Mouse (Mus musculus) heart, adult 8-10 months (tissue): ENCODE data around the gene Fggy. TPM values are rescaled to one million over a fixed set of nuclear protein-coding genes. Genes with fewer than 3 reads are reported as not detected.
A peak's percentile ranks its signal among the peaks of the same experiment; 100 is the strongest.

Source experiments
- DNase-seq: peaks from one replicate; pipeline ENCODE4 v3.0.0; 2022; ENCODE audit warnings: low spot score
- total RNA-seq, 4 experiments: library from RNA; stranded (reverse); gene quantifications; 2 replicates each; pipeline ENCODE4 v1.2.4; 2022

The Fggy gene
- total RNA-seq, 4 experiments from 2014 or later = 8.2 to 12.0 (median 9.5) TPM

- DNase-seq = no peak
These were observed 107.0 kb downstream of the Fggy start for GRCm38 (mm10) chr4:95664327-95664726.

- no peak for DNase-seq
These were observed 109.1 kb downstream of the Fggy start for GRCm38 (mm10) chr4:95666284-95666889.

DNA sequence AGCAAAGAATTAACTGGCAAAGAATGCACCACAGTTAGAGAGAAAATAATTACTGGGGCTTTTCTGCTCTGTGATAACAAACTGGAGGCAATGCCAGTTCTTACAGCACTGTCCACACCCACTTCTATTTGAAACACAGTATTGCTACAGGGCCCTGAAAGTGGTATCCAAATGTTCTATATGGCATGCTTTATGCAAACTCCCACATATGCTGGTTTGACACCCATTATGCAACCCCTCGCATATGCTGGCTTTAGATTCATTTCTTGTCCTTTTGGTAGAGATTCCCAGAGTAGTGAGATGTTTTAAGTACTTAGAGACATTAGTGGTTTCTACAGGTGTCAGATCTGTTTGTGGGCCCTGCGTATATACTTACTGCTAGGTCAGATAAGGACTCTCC lies 109.6 kb downstream of the Fggy start:
- DNase-seq = no peak

DNA sequence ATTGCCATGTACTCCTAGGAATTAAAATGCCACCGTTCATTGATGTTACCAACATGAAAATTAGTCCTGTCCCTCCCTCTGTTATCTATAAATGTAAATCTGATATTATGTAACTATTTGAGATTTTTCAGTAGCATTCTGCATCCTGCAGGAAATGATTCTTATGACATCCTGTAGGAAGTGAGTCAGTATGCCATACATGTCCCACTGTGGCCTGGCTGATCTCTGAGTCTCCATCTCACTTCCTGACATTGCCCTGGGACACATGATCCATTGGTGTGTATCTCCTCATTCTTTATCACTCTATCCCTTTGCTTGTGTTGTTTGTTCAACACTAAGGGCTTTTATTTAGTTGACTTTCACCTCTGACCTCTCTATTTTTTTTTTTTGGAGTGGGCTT lies 110.3 kb downstream of the Fggy start:
- DNase-seq = no peak

- DNase-seq = no peak
These were observed 111.2 kb downstream of the Fggy start for GRCm38 (mm10) chr4:95668543-95668942.

- DNase-seq = no peak
These were observed 112.0 kb downstream of the Fggy start for GRCm38 (mm10) chr4:95669336-95669735.

DNA sequence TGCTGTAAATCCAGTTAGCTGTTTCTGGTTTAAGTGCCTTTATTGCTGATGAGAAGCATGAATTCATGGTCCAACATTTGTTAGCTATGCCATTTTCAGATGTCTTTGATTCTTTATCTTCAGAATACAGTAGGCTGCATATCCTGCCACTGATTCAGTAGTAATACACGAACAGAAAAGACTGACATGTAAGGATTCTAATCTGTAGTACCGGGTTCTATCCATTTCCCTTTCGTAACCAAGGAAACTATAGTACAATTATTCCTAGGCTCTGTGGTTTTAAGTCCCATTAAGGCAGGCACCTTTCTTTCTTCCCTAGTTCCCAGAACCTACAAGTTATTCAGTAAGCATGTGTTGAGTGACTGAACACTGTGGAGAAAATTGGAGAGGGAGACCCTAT lies 113.3 kb downstream of the Fggy start:
- DNase-seq = no peak

GRCm38 (mm10) chr4:95672039-95672438 lies 114.7 kb downstream of the Fggy start:
- no peak for DNase-seq

DNA sequence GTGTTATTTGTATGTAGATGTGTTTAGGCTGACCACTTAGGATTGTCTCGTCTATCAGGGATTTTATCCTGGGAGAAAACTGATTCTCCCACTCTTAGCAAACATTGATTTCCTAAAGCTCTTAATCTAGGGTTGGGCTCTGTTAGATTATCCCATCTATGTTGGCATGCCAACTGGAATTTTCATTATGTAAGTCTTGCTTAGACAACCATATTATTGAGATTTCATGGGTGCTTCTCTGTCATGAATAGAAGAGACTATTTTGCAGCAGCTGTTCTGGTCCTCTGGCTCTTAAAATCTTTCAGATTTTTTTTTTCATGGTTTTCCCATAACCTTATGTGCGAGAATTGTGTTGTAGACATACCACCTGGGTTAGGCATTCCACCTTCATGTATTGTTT lies 119.1 kb downstream of the Fggy start:
- DNase-seq = no peak

- DNase-seq = no peak
These were observed 123.6 kb downstream of the Fggy start for GRCm38 (mm10) chr4:95680756-95681449.

GRCm38 (mm10) chr4:95684522-95685080 lies 127.3 kb downstream of the Fggy start:
- DNase-seq = no peak

DNA sequence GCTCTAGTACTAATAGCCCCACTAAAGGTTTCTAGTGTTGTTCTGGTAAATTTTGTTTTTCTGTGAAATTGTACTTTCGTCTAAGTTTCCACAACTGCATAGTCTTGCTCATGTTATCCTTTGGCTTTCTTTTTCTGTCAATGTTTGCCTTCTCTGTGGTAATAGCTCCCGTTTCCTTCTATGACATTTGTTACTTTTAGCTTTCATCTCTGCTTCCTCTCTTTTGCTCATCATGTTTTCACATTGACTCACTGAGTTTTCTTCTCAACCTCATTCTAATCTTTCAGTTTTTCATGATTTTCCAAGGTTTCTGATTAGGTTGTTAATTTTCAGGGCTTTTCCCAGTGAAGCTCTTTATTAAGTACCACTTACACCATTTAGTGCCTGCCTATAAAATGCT lies 129.5 kb downstream of the Fggy start:
- no peak for DNase-seq

- DNase-seq = peak; percentile 20
These were observed 130.0 kb downstream of the Fggy start for GRCm38 (mm10) chr4:95687350-95687749.

GRCm38 (mm10) chr4:95688159-95688558 lies 130.9 kb downstream of the Fggy start:
- DNase-seq = no peak

GRCm38 (mm10) chr4:95700366-95700765 lies 143.1 kb downstream of the Fggy start:
- no peak for DNase-seq

GRCm38 (mm10) chr4:95707941-95708897 lies 150.9 kb downstream of the Fggy start:
- DNase-seq = no peak

GRCm38 (mm10) chr4:95709750-95710149 lies 152.4 kb downstream of the Fggy start:
- no peak for DNase-seq

GRCm38 (mm10) chr4:95712802-95713201 lies 155.5 kb downstream of the Fggy start:
- DNase-seq = no peak

DNA sequence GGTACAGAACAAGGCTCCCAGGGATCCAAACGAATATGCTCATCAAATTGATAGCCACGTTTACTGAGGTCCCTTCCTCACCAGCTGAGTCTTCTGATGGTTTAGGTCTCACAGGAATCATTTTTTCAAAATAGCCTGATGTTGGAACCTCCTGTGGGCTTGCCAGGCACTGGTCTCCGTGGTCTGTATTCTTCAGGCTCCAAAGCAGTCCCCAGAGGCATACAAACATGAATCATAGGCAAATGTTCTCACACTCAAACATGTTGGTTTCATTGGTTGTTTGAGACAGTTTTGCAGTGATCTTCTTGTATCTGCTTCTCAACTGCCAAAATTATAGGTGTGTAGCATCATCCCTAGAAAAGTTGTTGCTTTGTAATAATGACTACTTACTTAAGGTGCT lies 156.0 kb downstream of the Fggy start:
- no peak for DNase-seq

DNA sequence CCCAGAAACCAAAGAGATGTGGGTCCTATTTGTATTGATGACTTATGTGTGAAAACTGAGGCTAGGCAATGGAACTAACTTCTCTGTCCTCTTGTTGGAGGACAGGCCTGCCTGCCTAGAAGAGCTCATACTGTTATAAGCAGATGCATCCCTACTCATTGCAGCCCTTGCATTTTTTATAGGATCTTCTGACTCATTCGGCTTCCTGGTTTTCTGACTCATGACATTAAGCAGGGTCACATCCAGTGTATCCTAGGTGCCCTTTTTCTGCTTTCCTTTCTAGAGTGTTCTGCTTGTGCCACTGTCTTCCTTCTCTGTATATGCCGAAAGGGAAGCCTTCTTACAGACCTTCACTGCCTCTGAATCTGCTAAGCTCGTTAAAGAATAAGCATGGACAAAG lies 158.8 kb downstream of the Fggy start:
- no peak for DNase-seq

DNA sequence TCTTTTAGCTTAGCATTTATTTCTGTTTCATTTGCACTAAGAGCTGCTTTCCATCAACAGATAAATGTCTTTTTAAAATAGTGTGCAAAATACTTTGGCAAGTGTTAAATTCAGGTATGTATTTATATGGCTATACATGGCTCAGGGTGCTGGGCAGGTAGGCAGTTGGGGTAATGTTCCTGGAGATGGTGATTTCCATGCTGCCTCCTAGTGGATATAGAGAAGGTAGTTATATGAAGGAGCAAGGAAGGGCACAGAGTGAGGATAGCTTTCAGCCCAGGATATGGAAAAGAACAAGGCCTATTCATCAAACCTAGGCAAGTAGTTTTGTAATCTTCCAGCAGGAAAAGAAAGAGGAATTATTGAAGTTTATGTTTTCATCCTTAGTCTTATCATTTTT lies 166.3 kb downstream of the Fggy start:
- no peak for DNase-seq

DNA sequence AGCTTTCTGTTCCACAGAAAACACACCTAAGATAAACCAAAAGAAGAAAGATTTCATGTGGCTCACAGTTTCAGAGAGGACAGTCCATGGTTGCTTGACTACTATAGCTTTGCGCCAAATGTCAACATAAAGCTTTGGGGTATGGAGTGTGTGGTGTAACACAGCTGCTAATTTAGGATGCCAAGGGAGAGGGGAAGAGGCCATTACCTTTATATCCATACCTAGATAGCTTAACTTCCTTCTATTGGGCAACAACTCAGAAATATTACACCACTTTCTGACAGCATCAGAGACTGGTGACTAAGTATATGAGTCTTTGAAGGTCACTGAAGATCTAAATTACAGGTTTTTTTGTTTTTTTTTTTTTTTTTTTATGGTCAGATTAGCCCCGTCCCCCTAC lies 169.1 kb downstream of the Fggy start:
- DNase-seq = no peak
